Mouse (Mus musculus) midbrain, postnatal 0 days (tissue): Measurements from ENCODE around the gene Bdkrb2. TPM values are rescaled to one million over a fixed set of nuclear protein-coding genes. Genes with fewer than 3 reads are reported as not detected.

Experiments
- ATAC-seq: fragments of 200-750 bp; cut with Nextera tagmentation; 2 replicates; pipeline ENCODE4 v1.8.0; 2017; ENCODE audit warnings: moderate number of reproducible peaks, mild to moderate bottlenecking, moderate TSS enrichment, moderate library complexity; ENCODE audit not compliant: low FRiP score
- DNase-seq: peaks from one replicate; pipeline ENCODE4 v3.0.0-alpha.2; 2015; ENCODE audit warnings: low spot score
- H3K27ac ChIP-seq: fragments of 300-500 bp; sonication (generic); 2 replicates; pipeline ENCODE4 v1.5.1; 2014; ENCODE audit warnings: low read depth, mild to moderate bottlenecking, low read length, mixed read lengths
- H3K27me3 ChIP-seq: fragments of 300-500 bp; sonication (generic); 2 replicates; pipeline ENCODE4 v1.6.1; 2014; ENCODE audit warnings: low read length, control low read depth, mixed read lengths; ENCODE audit not compliant: insufficient read depth
- H3K36me3 ChIP-seq: fragments of 300-500 bp; sonication (generic); 2 replicates; pipeline ENCODE4 v1.6.1; 2014; ENCODE audit warnings: low read length, control low read depth, mixed read lengths; ENCODE audit not compliant: insufficient read depth
- H3K4me1 ChIP-seq: fragments of 300-500 bp; sonication (generic); 2 replicates; pipeline ENCODE4 v1.6.1; 2014; ENCODE audit warnings: mild to moderate bottlenecking, control low read depth, antibody characterized with exemption, low read length, mixed read lengths; ENCODE audit not compliant: insufficient read depth
- H3K4me2 ChIP-seq: fragments of 300-500 bp; sonication (generic); 2 replicates; pipeline ENCODE4 v1.6.1; 2014; ENCODE audit warnings: low read depth, mild to moderate bottlenecking, low read length, mixed read lengths; ENCODE audit not compliant: poor library complexity, severe bottlenecking
- H3K4me3 ChIP-seq: fragments of 300-500 bp; sonication (generic); 2 replicates; pipeline ENCODE4 v1.5.1; 2014; ENCODE audit warnings: low read depth, mild to moderate bottlenecking, low read length, moderate library complexity
- H3K9ac ChIP-seq: fragments of 300-500 bp; sonication (generic); replicated peaks from 2 replicates; pipeline ENCODE4 v1.6.1; 2014; ENCODE audit warnings: mild to moderate bottlenecking, low read length, moderate library complexity, mixed read lengths; ENCODE audit not compliant: poor library complexity, severe bottlenecking
- H3K9me3 ChIP-seq: fragments of 300-500 bp; sonication (generic); 2 replicates; pipeline ENCODE4 v1.6.1; 2016; ENCODE audit warnings: low read length, control low read depth
- CTCF ChIP-seq: IDR thresholded peaks from 2 replicates; pipeline ENCODE4 v1.5.1; 2016; ENCODE audit warnings: antibody characterized with exemption, mild to moderate bottlenecking
- WGBS: fragments of 180-500 bp; shearing (Covaris S2); extraction: QIAGEN DNeasy Blood & Tissue Kit; methylation state at CpG from one replicate; pipeline ENCODE4 v1.1.7; 2014; 5-methylcytosine and 5-hydroxymethylcytosine counted together
- polyA plus RNA-seq: library from polyadenylated mRNA; unstranded; fragments of >200 nt; fragmentation: Nextera tagmentation; extraction: Ambion mirVana; gene quantifications from 2 replicates; pipeline ENCODE4 v1.2.1, GENCODE M21; 2015
- total RNA-seq: library from RNA; depleted of rRNA; stranded (reverse); fragments of >200 nt; gene quantifications from 2 replicates; pipeline ENCODE4 v1.2.3, GENCODE M21; 2014

Bdkrb2 gene
- total and polyA plus RNA-seq, 2 experiments from 2014 or later, result 0.64 to 1.6 TPM

DNA sequence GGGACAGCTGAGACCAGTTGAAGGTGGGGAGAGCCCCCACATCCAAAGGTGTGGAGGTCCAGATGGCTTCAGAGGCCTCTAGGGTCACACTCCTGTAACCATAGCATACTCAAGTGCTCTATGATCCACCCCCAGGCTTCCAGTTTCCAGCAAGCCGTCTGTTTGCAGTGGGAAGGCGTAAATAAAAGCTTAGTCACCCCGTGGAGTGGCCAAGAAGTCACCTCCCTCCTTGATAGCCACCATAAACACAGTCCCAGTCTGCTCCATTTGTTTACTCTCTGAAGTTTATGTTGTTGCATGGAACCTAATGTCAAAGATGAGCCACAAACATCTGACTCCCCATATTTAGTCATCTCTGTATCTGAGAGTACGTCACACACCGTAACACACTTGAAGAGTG is 25.9 kb upstream of the Bdkrb2 start:
- no peak overlapping the region for H3K9ac ChIP-seq
- no peaks in the 10 kb centered on the region for H3K9me3 ChIP-seq
- whole genome bisulfite sequencing, result 77% methylated on average over 5 of the region's 5 CpGs
- no peaks in the 10 kb centered on the region for H3K27me3 ChIP-seq
- H3K4me1 ChIP-seq, result no peaks in the 10 kb centered on the region
- DNase-seq, result no peak
- H3K27ac ChIP-seq, result no peak overlapping the region
- no peak for TF ChIP-seq CTCF
- no peak overlapping the region for H3K4me3 ChIP-seq
- no peak for ATAC-seq
- H3K4me2 ChIP-seq, result no peak overlapping the region
- no peaks in the 10 kb centered on the region for H3K36me3 ChIP-seq

DNA sequence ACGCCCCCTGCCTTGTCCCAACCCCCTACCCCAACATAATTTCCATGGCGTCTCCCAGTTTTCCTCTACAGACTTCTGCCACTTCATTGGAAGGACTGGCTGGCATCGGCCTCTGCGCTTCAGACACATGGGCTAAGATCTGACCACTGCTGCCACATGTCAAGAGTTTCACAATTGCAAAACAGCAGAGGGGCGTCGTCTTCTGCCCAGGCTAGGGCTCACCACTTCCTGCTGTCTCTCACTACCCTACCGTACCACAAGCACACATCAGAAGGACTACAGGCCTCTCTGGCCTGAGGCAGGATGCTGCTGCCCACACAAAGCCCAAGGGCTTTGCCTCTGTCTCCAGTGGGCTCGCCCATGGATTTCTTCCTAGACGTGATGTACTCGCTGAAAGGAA is 23.4 kb upstream of the Bdkrb2 start:
- Histone ChIP-seq H3K27ac (no peak overlapping the region), H3K9ac (no peak overlapping the region), H3K36me3 (no peaks in the 10 kb centered on the region), H3K27me3 (no peaks in the 10 kb centered on the region), H3K4me3 (no peak overlapping the region), H3K4me1 (no peaks in the 10 kb centered on the region), H3K4me2 (no peak overlapping the region), H3K9me3 (no peaks in the 10 kb centered on the region)
- WGBS, result 93% methylated on average over 10 of the region's 10 CpGs
- TF ChIP-seq CTCF, result no peak
- DNase-seq, result no peak
- no peak for ATAC-seq

DNA sequence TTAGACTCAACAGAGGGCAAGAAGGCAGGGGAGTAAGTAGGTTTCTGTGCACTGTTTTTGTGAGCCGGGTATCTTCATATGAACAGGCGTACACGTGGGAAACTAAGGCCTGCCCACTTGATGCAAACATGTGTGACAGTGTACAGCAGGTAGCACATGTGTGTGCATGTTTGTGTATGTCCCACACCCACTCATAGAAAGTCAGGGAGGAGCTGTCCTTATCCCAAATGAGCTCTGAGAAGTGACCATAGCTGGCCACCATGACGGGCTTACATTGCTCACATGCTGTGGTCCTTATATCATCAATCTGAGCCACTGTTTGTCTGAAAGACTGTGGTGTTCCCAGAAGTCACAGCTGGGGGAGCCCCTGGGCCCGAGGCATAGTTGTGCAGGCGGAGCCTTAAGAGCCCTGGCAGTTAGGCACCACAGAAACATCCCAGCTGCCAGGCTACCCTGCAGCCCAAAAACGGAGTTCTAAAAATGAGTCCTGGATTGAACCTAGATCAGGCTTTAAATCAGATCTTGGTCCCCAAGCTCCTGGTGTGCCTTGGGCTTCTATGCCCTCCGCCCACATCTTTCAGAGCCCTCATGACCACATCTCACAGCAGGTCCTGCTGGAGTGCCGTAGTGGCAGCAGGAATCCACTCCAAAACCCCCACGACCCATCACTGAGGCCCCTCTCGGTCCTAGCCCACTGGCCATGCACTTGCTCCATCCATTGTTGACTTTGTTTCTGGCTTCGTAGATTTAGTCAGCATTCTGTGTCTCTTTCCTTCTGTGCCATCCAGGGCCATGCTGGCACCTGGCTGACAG is 21.2 kb upstream of the Bdkrb2 start:
- no peak overlapping the region for H3K27ac ChIP-seq
- H3K36me3 ChIP-seq, result no peaks in the 10 kb centered on the region
- no peak overlapping the region for H3K4me3 ChIP-seq
- DNase-seq, result no peak
- no peak for ATAC-seq
- H3K4me2 ChIP-seq, result no peak overlapping the region
- no peaks in the 10 kb centered on the region for H3K9me3 ChIP-seq
- TF ChIP-seq CTCF, result no peak
- no peaks in the 10 kb centered on the region for H3K27me3 ChIP-seq
- no peaks in the 10 kb centered on the region for H3K4me1 ChIP-seq
- 79% methylated on average over 12 of the region's 12 CpGs for WGBS
- H3K9ac ChIP-seq, result no peak overlapping the region

DNA sequence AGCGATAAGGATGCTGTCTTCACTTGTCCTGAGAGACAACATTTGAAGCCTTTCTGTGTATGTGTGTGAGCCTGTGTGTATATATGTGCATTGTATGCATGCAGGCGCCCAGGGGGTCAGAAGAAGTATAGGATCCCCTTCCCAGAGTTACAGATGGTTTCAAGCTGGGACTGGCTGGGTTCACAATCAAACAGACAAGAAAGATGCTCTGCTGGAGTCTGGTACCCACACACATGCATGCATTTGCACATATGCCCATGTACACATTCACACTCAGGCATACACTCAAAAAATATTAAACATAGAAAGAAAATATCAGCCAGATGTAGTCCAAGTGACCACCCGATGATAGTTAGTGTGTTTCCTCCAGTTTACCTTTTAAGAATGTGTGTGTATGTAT is 20.5 kb upstream of the Bdkrb2 start:
- H3K4me2 ChIP-seq, result no peak overlapping the region
- TF ChIP-seq CTCF, result no peak
- H3K9ac ChIP-seq, result no peak overlapping the region
- no peak for ATAC-seq
- H3K27ac ChIP-seq, result no peak overlapping the region
- H3K27me3 ChIP-seq, result no peaks in the 10 kb centered on the region
- DNase-seq, result no peak
- H3K4me3 ChIP-seq, result no peak overlapping the region
- no peaks in the 10 kb centered on the region for H3K9me3 ChIP-seq
- no peaks in the 10 kb centered on the region for H3K4me1 ChIP-seq
- no peaks in the 10 kb centered on the region for H3K36me3 ChIP-seq
- 89% methylated on average over 3 of the region's 3 CpGs for WGBS

DNA sequence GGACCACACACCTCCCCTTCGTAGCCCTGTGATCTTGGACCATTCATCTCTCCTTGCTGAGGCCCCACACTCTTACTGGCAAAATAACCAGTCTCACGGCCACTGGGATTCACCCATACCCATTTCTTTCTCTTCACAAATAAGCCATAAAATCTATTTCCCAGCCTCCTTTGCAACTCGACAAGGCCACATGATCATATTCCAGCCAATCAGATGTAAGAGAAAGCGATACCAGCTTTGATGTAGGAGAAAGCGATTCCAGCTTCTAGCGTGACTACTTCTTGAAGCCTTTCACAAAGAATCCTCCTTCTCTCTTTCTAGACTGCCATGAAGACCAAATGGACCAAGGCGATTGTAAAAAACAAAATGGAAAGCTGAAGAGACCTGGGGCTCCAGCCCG is 19.9 kb upstream of the Bdkrb2 start:
- DNase-seq (no peak), ATAC-seq (no peak)
- Histone ChIP-seq H3K27ac (no peak overlapping the region), H3K4me2 (no peak overlapping the region), H3K4me1 (no peaks in the 10 kb centered on the region), H3K4me3 (no peak overlapping the region), H3K36me3 (no peaks in the 10 kb centered on the region), H3K9me3 (no peaks in the 10 kb centered on the region), H3K27me3 (no peaks in the 10 kb centered on the region), H3K9ac (no peak overlapping the region)
- TF ChIP-seq CTCF, result no peak
- WGBS, result 82% methylated on average over 8 of the region's 8 CpGs

DNA sequence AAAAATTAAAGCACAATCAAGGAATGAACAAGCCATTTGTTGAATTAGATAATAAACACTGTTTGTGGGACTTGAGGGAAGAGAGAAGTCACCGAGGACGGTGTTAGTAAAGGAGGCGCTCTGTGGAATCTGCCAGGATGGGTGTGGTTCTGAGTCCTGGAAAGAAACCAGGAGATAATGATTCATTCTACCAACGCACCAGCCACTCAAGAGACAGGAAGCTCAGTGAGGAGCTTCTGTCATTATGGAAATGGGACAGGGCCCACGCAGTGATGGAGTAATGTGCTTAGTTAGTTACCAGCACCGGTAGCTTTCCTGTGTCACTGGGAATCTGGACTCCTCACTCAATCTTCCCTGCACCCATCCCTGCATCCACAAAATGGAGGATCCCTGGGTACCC is 19.3 kb upstream of the Bdkrb2 start:
- 71% methylated on average over 6 of the region's 6 CpGs for whole genome bisulfite sequencing
- ATAC-seq (no peak), DNase-seq (no peak)
- TF ChIP-seq CTCF, result no peak
- Histone ChIP-seq H3K27me3 (no peaks in the 10 kb centered on the region), H3K36me3 (no peaks in the 10 kb centered on the region), H3K4me1 (no peaks in the 10 kb centered on the region), H3K9me3 (no peaks in the 10 kb centered on the region), H3K9ac (no peak overlapping the region), H3K4me3 (no peak overlapping the region), H3K4me2 (no peak overlapping the region), H3K27ac (no peak overlapping the region)
